Mouse (Mus musculus): Measurements from ENCODE around the gene Tbc1d22a. TPM values are rescaled to one million over a fixed set of nuclear protein-coding genes. Genes with fewer than 3 reads are reported as not detected.

Gene Tbc1d22a
- total and polyA plus RNA-seq, 3 experiments, result 15.1 to 21.1 TPM; not detected in 1

GRCm38 (mm10) chr15:86334276-86334675, 120.0 kb downstream of the Tbc1d22a start:
- no peaks in the 10 kb centered on the region for H3K27me3 ChIP-seq (ENCODE audit: control insufficient read depth in 1 of 2, insufficient read depth in 2 of 2, low read length in 2 of 2)
- H3K79me2 ChIP-seq (ENCODE audit: control insufficient read depth, insufficient read depth, low read length, poor library complexity), result no peaks in the 10 kb centered on the region
- DNase-seq (ENCODE audit: low read depth, low spot score), result no peak
- no peaks in the 10 kb centered on the region for H3K4me1 ChIP-seq (ENCODE audit: control insufficient read depth in 1 of 2, insufficient read depth in 2 of 2, low read length in 2 of 2)
- no peaks in the 10 kb centered on the region for H3K36me3 ChIP-seq (ENCODE audit: control insufficient read depth in 1 of 2, insufficient read depth in 2 of 2, low read length in 2 of 2)
- H3K4me3 ChIP-seq (ENCODE audit: control insufficient read depth in 1 of 2, insufficient read depth in 1 of 2, low read depth in 2 of 2, low read length in 2 of 2), result no peak overlapping the region
- no peaks in the 10 kb centered on the region for H3K9me3 ChIP-seq (replicated peaks; ENCODE audit: insufficient read depth, low read length)
- no peak overlapping the region for H3K27ac ChIP-seq (ENCODE audit: control insufficient read depth, low read depth, low read length)
- H3K9ac ChIP-seq (ENCODE audit: control insufficient read depth, low read depth, low read length, poor library complexity, severe bottlenecking), result no peak overlapping the region
- TF ChIP-seq SIN3A (IDR thresholded peaks at IDR 0.05; ENCODE audit: low read length), result no peak
- no peak for TF ChIP-seq MYB (IDR thresholded peaks at IDR 0.05; ENCODE audit: low read depth, low read length)
- TF ChIP-seq POLR2AphosphoS2 (IDR thresholded peaks at IDR 0.05; ENCODE audit: low read length), result no peak
- TF ChIP-seq HCFC1 (IDR thresholded peaks at IDR 0.05; ENCODE audit: low read depth, low read length), result no peak
- no peak for TF ChIP-seq USF1 (IDR thresholded peaks at IDR 0.05; ENCODE audit: low read depth, low read length)
- no peak for TF ChIP-seq ZC3H11A (IDR thresholded peaks at IDR 0.05; ENCODE audit: low read depth, low read length)
- no peak for TF ChIP-seq GATA1 (IDR thresholded peaks at IDR 0.05; ENCODE audit: low read depth, low read length)
- TF ChIP-seq ELF1 (IDR thresholded peaks at IDR 0.05; ENCODE audit: low read depth, low read length), result no peak
- no peak for TF ChIP-seq KAT2A (conservative IDR thresholded peaks at IDR 0.05; ENCODE audit: low read depth, low read length)
- no peak for TF ChIP-seq TAL1 (IDR thresholded peaks at IDR 0.05; ENCODE audit: low read length)
- no peak for TF ChIP-seq MEF2A (IDR thresholded peaks at IDR 0.05; ENCODE audit: extremely low read depth, insufficient replicate concordance, low read depth, low read length, poor library complexity, severe bottlenecking)
- TF ChIP-seq POLR2AphosphoS5 (IDR thresholded peaks at IDR 0.05; ENCODE audit: borderline replicate concordance, low read depth, low read length), result no peak
- no peak for TF ChIP-seq ZKSCAN1 (IDR thresholded peaks at IDR 0.05; ENCODE audit: low read depth, low read length)
- no peak for TF ChIP-seq E2F4 (IDR thresholded peaks at IDR 0.05; ENCODE audit: borderline replicate concordance, low read depth, low read length)
- no peak for TF ChIP-seq CHD2 (IDR thresholded peaks at IDR 0.05; ENCODE audit: low read length)
- no peak for TF ChIP-seq ZNF384 (IDR thresholded peaks at IDR 0.05; ENCODE audit: low read depth, low read length)
- no peak for TF ChIP-seq MYC (IDR thresholded peaks at IDR 0.05; ENCODE audit: low read depth, low read length)

GRCm38 (mm10) chr15:86334745-86335144, 120.5 kb downstream of the Tbc1d22a start:
- Histone ChIP-seq H3K9me3 (replicated peaks; ENCODE audit: insufficient read depth, low read length) (no peaks in the 10 kb centered on the region), H3K79me2 (ENCODE audit: control insufficient read depth, insufficient read depth, low read length, poor library complexity) (no peaks in the 10 kb centered on the region), H3K27me3 (ENCODE audit: control insufficient read depth in 1 of 2, insufficient read depth in 2 of 2, low read length in 2 of 2) (no peaks in the 10 kb centered on the region), H3K4me1 (ENCODE audit: control insufficient read depth in 1 of 2, insufficient read depth in 2 of 2, low read length in 2 of 2) (no peaks in the 10 kb centered on the region), H3K27ac (ENCODE audit: control insufficient read depth, low read depth, low read length) (no peak overlapping the region), H3K9ac (ENCODE audit: control insufficient read depth, low read depth, low read length, poor library complexity, severe bottlenecking) (no peak overlapping the region), H3K36me3 (ENCODE audit: control insufficient read depth in 1 of 2, insufficient read depth in 2 of 2, low read length in 2 of 2) (no peaks in the 10 kb centered on the region), H3K4me3 (ENCODE audit: control insufficient read depth in 1 of 2, insufficient read depth in 1 of 2, low read depth in 2 of 2, low read length in 2 of 2) (no peak overlapping the region)
- no peak for TF ChIP-seq ETS1 (IDR thresholded peaks at IDR 0.05; ENCODE audit: low read depth, low read length)
- no peak for TF ChIP-seq CTCF (IDR thresholded peaks at IDR 0.05 in 2 of 3, conservative IDR thresholded peaks at IDR 0.05 in 1 of 3; ENCODE audit: control insufficient read depth in 1 of 3, insufficient read depth in 1 of 3, low read depth in 2 of 3, low read length in 3 of 3, poor library complexity in 1 of 3, severe bottlenecking in 1 of 3)
- no peak for TF ChIP-seq EP300 (IDR thresholded peaks at IDR 0.05; ENCODE audit: low read depth in 1 of 2, low read length in 2 of 2)
- no peak for TF ChIP-seq E2F4 (IDR thresholded peaks at IDR 0.05; ENCODE audit: borderline replicate concordance, low read depth, low read length)
- TF ChIP-seq ZKSCAN1 (IDR thresholded peaks at IDR 0.05; ENCODE audit: low read depth, low read length), result no peak
- TF ChIP-seq MAX (IDR thresholded peaks at IDR 0.05; ENCODE audit: low read length), result no peak
- TF ChIP-seq RAD21 (IDR thresholded peaks at IDR 0.05; ENCODE audit: low read depth, low read length), result no peak
- TF ChIP-seq MXI1 (IDR thresholded peaks at IDR 0.05; ENCODE audit: low read depth, low read length), result no peak
- no peak for TF ChIP-seq POLR2A (IDR thresholded peaks at IDR 0.05; ENCODE audit: control insufficient read depth in 1 of 2, insufficient read depth in 1 of 2, low read depth in 1 of 2, low read length in 2 of 2, poor library complexity in 1 of 2)
- no peak for TF ChIP-seq CHD1 (IDR thresholded peaks at IDR 0.05; ENCODE audit: low read depth, low read length)
- no peak for TF ChIP-seq GATA1 (IDR thresholded peaks at IDR 0.05; ENCODE audit: low read depth, low read length)
- no peak for TF ChIP-seq RCOR1 (IDR thresholded peaks at IDR 0.05; ENCODE audit: low read depth, low read length)
- no peak for TF ChIP-seq JUND (IDR thresholded peaks at IDR 0.05; ENCODE audit: low read depth, low read length)
- no peak for TF ChIP-seq TCF12 (IDR thresholded peaks at IDR 0.05; ENCODE audit: low read depth, low read length)
- no peak for TF ChIP-seq MAFK (IDR thresholded peaks at IDR 0.05; ENCODE audit: borderline replicate concordance, low read depth, low read length)
- DNase-seq (ENCODE audit: low read depth, low spot score), result no peak

Data from MEL (cell line).